Mouse (Mus musculus) CD4-positive, CD25-positive, alpha-beta regulatory T cell (primary cell): ENCODE measurements around the gene Vamp1. TPM values are rescaled to one million over a fixed set of nuclear protein-coding genes. Genes with fewer than 3 reads are reported as not detected.

Source experiments
- polyA plus RNA-seq: library from polyadenylated mRNA; unstranded; fragments of 100-300 nt; shearing (Covaris generic); gene quantifications from one replicate; pipeline ENCODE4 v1.2.1, GENCODE M21; 2017

Gene Vamp1
- 56.3 TPM for polyA plus RNA-seq

GRCm38 (mm10) chr6:125215148-125215954, at the start of gene Vamp1:
Gene Vamp1, plus strand, starts transcription at chr6:125215551.

GRCm38 (mm10) chr6:125166051-125166751, 49.1 kb upstream of the Vamp1 start, which contains the start of gene Gapdh:
Gene Gapdh, minus strand, starts transcription at chr6:125166467.

GRCm38 (mm10) chr6:125191332-125192015, 23.9 kb upstream of the Vamp1 start, which contains the start of the genes Ncapd2 and Mrpl51:
Gene Ncapd2, minus strand, starts transcription at chr6:125191701.
Gene Mrpl51, plus strand, starts transcription at chr6:125191801.

GRCm38 (mm10) chr6:125231117-125232044, 16.0 kb downstream of the Vamp1 start, which contains the start of gene Tapbpl:
Gene Tapbpl, minus strand, starts transcription at chr6:125231860.

GRCm38 (mm10) chr6:125236782-125237181, 21.4 kb downstream of the Vamp1 start, which contains the start of gene Cd27:
Gene Cd27, minus strand, starts transcription at chr6:125237010.

GRCm38 (mm10) chr6:125285890-125286289, 70.5 kb downstream of the Vamp1 start, which contains the start of gene Tuba3a:
Gene Tuba3a, minus strand, starts transcription at chr6:125286042.

Other genes starting within 250 kb of the Vamp1 start
- 0.48 TPM for gene Pianp, start 218.9 kb upstream of the Vamp1 start, polyA plus RNA-seq
- 73.2 TPM for gene Zfp384, start 206.4 kb upstream of the Vamp1 start, polyA plus RNA-seq
- gene Ing4, start 175.8 kb upstream of the Vamp1 start, polyA plus RNA-seq = 98.8 TPM
- gene Acrbp, start 165.9 kb upstream of the Vamp1 start, polyA plus RNA-seq = 18.6 TPM
- 22.7 TPM for gene Lpar5, start 147.6 kb upstream of the Vamp1 start, polyA plus RNA-seq
- gene Chd4, start 119.6 kb upstream of the Vamp1 start, polyA plus RNA-seq = 61.1 TPM
- gene Nop2, start 83.6 kb upstream of the Vamp1 start, polyA plus RNA-seq = 54.0 TPM
- gene Iffo1, start 70.3 kb upstream of the Vamp1 start, polyA plus RNA-seq = 24.0 TPM
- 231 TPM for gene Gapdh, start 49.1 kb upstream of the Vamp1 start, polyA plus RNA-seq
- gene Ncapd2, start 23.9 kb upstream of the Vamp1 start, polyA plus RNA-seq = 23.5 TPM
- 89.7 TPM for gene Mrpl51, start 23.8 kb upstream of the Vamp1 start, polyA plus RNA-seq
- gene Tapbpl, start 16.3 kb downstream of the Vamp1 start, polyA plus RNA-seq = 105 TPM
- 602 TPM for gene Cd27, start 21.5 kb downstream of the Vamp1 start, polyA plus RNA-seq
- gene Tuba3a, start 70.5 kb downstream of the Vamp1 start, polyA plus RNA-seq = 1.3 TPM
- gene Ltbr, start 98.3 kb downstream of the Vamp1 start, polyA plus RNA-seq = 0.17 TPM
- 0.22 TPM for gene Scnn1a, start 105.1 kb downstream of the Vamp1 start, polyA plus RNA-seq
- gene Tnfrsf1a, start 133.8 kb downstream of the Vamp1 start, polyA plus RNA-seq = 40.9 TPM
- gene Plekhg6, start 165.2 kb downstream of the Vamp1 start, polyA plus RNA-seq = 0.12 TPM